Mouse (Mus musculus): ENCODE measurements at regions not wholly inside any gene's neighbourhood (a gene's known extent, or its start where the extent isn't known, plus 50 kb on each side); places are given as distances from the start of the nearest gene placed in this dataset.

GRCm38 (mm10) chr12:74448248-74448647, 132.1 kb upstream of the Gm11042 start:
- H3K4me3 ChIP-seq (replicated peaks): no peak overlapping the region
- peaks cover 3% of the 10 kb centered on the region; the same call in 1 of the 2 replicates for H3K9me3 ChIP-seq
- no peaks in the 10 kb centered on the region for H3K4me1 ChIP-seq
- TF ChIP-seq FLI1 (IDR thresholded peaks at IDR 0.05; ENCODE audit: low read length): no peak
- TF ChIP-seq GATA1 (IDR thresholded peaks at IDR 0.05; ENCODE audit: borderline replicate concordance, low read length): no peak
- no peaks in the 10 kb centered on the region for H3K36me3 ChIP-seq (replicated peaks; ENCODE audit: low read length)
- H3K27me3 ChIP-seq (replicated peaks): no peaks in the 10 kb centered on the region

GRCm38 (mm10) chr12:74434874-74435273, 118.7 kb upstream of the Gm11042 start:
- no peaks in the 10 kb centered on the region for H3K27me3 ChIP-seq (replicated peaks)
- TF ChIP-seq GATA1 (IDR thresholded peaks at IDR 0.05; ENCODE audit: borderline replicate concordance, low read length) (no peak), FLI1 (IDR thresholded peaks at IDR 0.05; ENCODE audit: low read length) (no peak)
- H3K4me3 ChIP-seq (replicated peaks): no peak overlapping the region
- H3K4me1 ChIP-seq: no peaks in the 10 kb centered on the region
- H3K36me3 ChIP-seq (replicated peaks; ENCODE audit: low read length): no peaks in the 10 kb centered on the region
- peaks cover 14% of the 10 kb centered on the region for H3K9me3 ChIP-seq

- H3K27me3 ChIP-seq (replicated peaks): no peaks in the 10 kb centered on the region
- no peak for TF ChIP-seq FLI1 (IDR thresholded peaks at IDR 0.05; ENCODE audit: low read length)
- H3K36me3 ChIP-seq (replicated peaks; ENCODE audit: low read length): no peaks in the 10 kb centered on the region
- no peaks in the 10 kb centered on the region for H3K4me1 ChIP-seq
- no peak overlapping the region for H3K4me3 ChIP-seq (replicated peaks)
- no peaks in the 10 kb centered on the region for H3K9me3 ChIP-seq
These were observed 98.5 kb upstream of the Gm11042 start for GRCm38 (mm10) chr12:74414738-74415137.

- Histone ChIP-seq H3K36me3 (replicated peaks; ENCODE audit: low read length) (no peaks in the 10 kb centered on the region), H3K4me1 (no peaks in the 10 kb centered on the region), H3K27me3 (replicated peaks) (no peaks in the 10 kb centered on the region), H3K9me3 (no peaks in the 10 kb centered on the region), H3K4me3 (replicated peaks) (no peak overlapping the region)
- TF ChIP-seq FLI1 (IDR thresholded peaks at IDR 0.05; ENCODE audit: low read length) (no peak), GATA1 (IDR thresholded peaks at IDR 0.05; ENCODE audit: borderline replicate concordance, low read length) (no peak)
These were observed 94.3 kb upstream of the Gm11042 start for GRCm38 (mm10) chr12:74410511-74410910.

GRCm38 (mm10) chr12:74407591-74408095, 91.4 kb upstream of the Gm11042 start:
- no peaks in the 10 kb centered on the region for H3K27me3 ChIP-seq (replicated peaks)
- H3K36me3 ChIP-seq (replicated peaks; ENCODE audit: low read length): no peaks in the 10 kb centered on the region
- no peaks in the 10 kb centered on the region for H3K4me1 ChIP-seq
- TF ChIP-seq FLI1 (IDR thresholded peaks at IDR 0.05; ENCODE audit: low read length): no peak
- no peak for TF ChIP-seq GATA1 (IDR thresholded peaks at IDR 0.05; ENCODE audit: borderline replicate concordance, low read length)
- no peak overlapping the region for H3K4me3 ChIP-seq (replicated peaks)
- H3K9me3 ChIP-seq: no peaks in the 10 kb centered on the region

- H3K4me3 ChIP-seq (replicated peaks): no peak overlapping the region
- TF ChIP-seq FLI1 (IDR thresholded peaks at IDR 0.05; ENCODE audit: low read length): no peak
- TF ChIP-seq GATA1 (IDR thresholded peaks at IDR 0.05; ENCODE audit: borderline replicate concordance, low read length): no peak
- no peaks in the 10 kb centered on the region for H3K27me3 ChIP-seq (replicated peaks)
- H3K36me3 ChIP-seq (replicated peaks; ENCODE audit: low read length): no peaks in the 10 kb centered on the region
- H3K9me3 ChIP-seq: peaks cover 3% of the 10 kb centered on the region; the same call in 1 of the 2 replicates
- H3K4me1 ChIP-seq: no peaks in the 10 kb centered on the region
These were observed 73.6 kb upstream of the Gm11042 start for GRCm38 (mm10) chr12:74389811-74390210.
